Mouse (Mus musculus) yolk sac, embryonic 10.5 days (tissue): Measurements from ENCODE around the gene 4930442H23Rik.
"Not testable (repeated sequence)": the region's sequence is repeated elsewhere in the genome, so short reads cannot be mapped to it uniquely, and the experiment has no call there.

Experiments used
- DNase-seq: peaks from one replicate; pipeline ENCODE4 v3.0.0-alpha.2; 2017; ENCODE audit warnings: low spot score

Gene 4930442H23Rik

DNA sequence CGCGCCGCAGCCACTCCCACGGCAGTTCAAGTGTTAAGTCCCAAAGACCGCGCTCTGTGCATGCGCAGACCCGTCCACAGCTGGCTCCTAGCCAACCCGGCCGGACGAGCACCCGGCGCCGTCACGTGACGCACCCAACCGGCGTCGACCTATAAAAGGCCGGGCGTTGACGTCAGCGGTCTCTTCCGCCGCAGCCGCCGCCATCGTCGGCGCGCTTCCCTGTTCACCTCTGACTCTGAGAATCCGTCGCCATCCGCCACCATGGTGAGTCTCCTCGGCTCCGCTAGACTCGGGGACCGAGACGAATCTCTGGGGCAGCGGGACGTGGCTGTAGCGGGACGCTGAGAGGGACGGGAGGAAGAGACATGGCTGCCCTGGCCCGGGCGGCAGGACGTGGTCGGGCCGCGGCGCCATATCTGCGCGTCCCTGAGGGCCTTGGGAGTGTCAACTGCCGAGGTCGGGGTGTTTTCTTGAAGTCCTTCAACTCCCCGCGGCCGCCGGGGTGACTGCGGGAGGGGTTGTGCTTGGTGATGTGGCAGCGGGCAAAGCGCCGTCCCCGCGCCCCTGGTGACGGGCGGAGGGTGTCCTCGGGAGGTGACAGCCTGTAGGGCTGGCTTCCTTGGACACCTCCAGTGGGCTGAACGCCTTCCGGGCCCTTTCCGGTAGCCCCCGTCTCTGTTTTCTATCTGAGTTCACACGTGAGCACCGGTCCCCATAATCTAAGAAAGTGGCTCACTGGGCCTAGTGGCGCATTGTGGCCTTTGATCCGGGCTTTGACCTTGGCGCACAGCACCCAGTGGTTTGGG, 7.0 kb downstream of the 4930442H23Rik start, which contains the start of gene Eef2:
TSS of gene Eef2 (plus strand) at position 166 of the 806 bp plus-strand sequence.
- DNase-seq = peak; percentile 97

GRCm38 (mm10) chr10:81175936-81176465, 7.6 kb downstream of the 4930442H23Rik start:
- no peak for DNase-seq

- DNase-seq = not testable (repeated sequence)
Observed at GRCm38 (mm10) chr10:81175345-81175701, 8.3 kb downstream of the 4930442H23Rik start.

DNA sequence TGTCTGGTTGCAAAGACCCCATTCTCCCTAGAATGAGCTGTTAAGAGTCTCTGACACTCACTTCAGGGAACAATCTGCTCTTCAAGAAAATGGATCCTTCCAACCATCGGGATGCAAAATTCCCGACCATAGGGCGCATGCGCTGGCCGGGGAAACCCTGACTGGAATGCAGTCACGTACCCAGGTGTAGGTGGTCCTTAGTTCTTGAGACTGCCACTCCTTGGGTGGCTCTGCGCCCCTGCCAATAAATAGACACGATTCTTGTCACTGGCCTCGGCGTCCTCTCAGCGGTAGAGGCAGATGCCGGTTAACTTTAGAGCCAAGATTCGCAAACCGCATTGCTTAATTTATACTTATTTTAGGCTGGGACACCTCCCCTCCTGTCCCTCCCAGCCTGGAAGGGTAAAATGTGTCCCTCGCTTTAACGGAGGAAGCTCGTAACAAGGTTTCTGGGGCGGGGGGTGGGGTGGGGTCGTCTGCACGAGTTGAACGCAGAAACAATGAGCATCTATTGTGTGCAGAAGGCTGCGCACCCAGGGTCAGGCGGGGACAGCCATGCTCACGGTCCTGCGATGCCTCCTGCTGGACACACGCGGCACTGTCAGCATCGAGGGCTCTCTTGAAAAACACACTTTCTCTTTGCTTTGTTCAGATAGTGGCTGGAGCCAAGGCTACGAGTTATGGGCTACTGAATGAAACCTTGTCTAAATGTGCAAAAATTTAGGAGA, 8.9 kb downstream of the 4930442H23Rik start:
- peak; percentile 85 for DNase-seq

GRCm38 (mm10) chr10:81173132-81173531, 10.5 kb downstream of the 4930442H23Rik start:
- DNase-seq = peak; percentile 71

DNA sequence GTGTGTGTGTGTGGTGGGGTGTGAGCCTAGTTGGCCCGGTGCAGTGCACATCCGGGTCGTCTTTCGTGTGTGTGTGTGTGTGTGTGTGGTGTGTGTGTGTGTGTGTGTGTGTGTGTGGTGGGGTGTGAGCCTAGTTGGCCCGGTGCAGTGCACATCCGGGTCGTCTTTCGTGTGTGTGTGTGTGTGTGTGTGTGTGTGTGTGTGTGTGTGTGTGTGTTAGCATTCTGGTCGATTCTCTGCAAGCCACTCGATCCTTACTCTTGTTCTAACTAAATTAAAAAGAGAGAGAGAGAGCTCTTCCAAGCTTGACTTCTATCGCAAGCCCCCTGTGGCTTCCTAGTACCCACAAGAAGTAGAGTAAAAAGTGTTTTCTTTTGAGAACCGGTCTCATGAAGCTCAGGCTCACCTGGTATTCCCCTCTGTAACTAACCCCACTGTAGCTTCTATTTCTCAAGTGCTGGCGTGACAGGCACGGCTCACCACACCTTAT, 14.2 kb downstream of the 4930442H23Rik start:
- not testable (repeated sequence) for DNase-seq

- peak; percentile 87 for DNase-seq
Observed at GRCm38 (mm10) chr10:81168521-81169244, 15.0 kb downstream of the 4930442H23Rik start.

GRCm38 (mm10) chr10:81168087-81168431, 15.6 kb downstream of the 4930442H23Rik start:
- no peak for DNase-seq

- DNase-seq = peak; percentile 100
Observed at GRCm38 (mm10) chr10:81167200-81168086, 16.2 kb downstream of the 4930442H23Rik start, which contains the start of gene Pias4. Gene Pias4 (minus strand): TSS chr10:81167923.

DNA sequence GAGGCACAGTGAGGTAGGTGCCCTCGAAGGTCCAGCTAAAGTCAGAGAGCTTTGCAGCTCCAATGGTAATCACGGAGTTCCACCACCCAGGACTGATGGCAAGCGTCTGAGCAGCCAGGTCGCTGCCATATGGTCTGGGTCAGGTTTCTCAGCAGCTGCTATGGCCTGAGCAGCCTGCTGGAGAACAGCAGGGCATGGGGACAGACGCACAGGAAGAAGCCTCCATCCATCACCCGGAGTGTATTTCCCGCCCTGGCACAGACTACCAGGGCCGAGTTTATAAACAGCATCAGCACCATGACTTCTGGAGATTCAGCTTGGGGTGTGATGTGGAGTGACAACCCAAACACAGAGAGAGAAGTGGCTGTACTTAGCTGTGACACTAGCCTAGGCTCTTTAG, 18.5 kb downstream of the 4930442H23Rik start:
- DNase-seq = no peak

DNA sequence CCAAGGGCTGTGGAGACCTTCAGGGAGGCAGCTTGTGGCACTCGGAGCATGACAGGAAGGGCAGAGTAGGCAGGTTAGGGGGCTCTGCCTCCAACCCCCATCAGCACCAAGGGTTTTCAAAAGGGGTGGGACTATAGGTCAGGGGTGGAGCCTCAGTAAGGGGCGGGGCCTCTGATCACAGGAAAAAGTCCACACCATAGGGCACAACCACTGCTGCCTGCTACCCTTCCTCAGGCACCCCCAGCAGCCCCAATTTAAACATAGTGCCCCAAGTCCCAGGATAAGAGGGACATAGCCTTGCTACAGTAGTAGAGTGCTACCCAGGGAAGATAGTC, 21.4 kb downstream of the 4930442H23Rik start:
- no peak for DNase-seq

GRCm38 (mm10) chr10:81161602-81162317, 21.9 kb downstream of the 4930442H23Rik start:
- no peak for DNase-seq

GRCm38 (mm10) chr10:81154736-81155135, 28.9 kb downstream of the 4930442H23Rik start:
- no peak for DNase-seq

- no peak for DNase-seq
Observed at GRCm38 (mm10) chr10:81154313-81154712, 29.3 kb downstream of the 4930442H23Rik start.

DNA sequence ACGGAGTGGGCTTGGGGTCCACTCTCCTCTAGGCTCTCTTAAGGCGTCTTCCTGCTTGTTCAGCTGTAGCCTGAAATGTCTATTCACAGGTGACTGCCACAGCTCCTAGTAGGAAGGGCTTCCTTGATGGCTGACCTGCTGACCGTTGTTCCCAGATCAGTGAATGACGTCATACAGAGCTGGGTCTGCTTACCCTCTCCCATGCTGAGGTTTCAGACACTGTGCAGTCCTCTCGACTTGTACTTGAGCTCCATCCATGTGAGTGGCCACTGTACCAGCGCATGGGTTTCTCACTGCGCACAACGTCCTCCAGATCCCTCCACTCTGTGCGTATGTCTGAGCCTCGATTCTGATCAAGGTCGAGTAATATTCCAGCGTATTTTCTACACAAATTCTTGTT, 31.0 kb downstream of the 4930442H23Rik start:
- DNase-seq = peak; percentile 66

DNA sequence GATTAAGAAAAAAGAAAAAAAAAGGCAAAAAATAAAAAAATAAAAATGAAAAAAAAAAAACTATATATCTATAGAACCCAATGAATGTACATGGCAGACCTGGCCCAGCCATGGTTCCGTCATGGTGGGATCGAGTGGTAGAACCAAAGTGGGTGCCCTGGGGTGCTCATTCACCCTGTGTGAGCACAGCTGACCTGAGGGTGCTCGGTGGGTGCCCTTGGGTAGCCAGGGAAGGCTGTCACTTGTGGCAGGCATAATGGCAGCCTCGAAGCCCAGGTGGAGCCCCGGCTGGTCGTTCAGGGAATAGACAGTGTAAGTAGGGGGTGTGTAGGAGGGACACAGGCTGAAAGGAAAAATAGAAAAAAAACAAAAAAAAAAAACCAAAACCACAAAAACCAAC, 32.4 kb downstream of the 4930442H23Rik start:
- no peak for DNase-seq

- DNase-seq = no peak
Observed at GRCm38 (mm10) chr10:81146296-81146695, 37.4 kb downstream of the 4930442H23Rik start.

DNA sequence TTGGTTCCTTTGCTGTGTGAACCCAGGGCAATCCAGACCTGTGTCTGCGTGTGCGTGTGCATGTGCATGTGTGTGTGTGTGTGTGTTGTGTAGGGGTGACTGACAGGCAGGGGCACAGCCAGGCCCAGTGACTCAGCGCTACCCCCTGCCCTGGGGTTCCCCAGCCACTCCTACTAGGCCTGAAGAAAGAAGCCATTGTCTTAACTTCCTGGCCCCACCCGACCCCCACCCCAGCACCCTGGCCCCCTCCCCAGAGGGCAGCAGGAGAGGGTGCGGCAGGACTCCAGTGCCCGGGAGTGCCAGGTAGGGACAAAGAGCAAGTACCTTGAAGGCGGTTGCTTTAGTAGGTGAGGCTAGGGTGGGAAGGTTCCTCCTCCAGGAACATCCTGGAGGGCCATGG, 37.9 kb downstream of the 4930442H23Rik start:
- no peak for DNase-seq

- DNase-seq = no peak
Observed at GRCm38 (mm10) chr10:81145307-81145706, 38.3 kb downstream of the 4930442H23Rik start.

GRCm38 (mm10) chr10:81144667-81145066, 39.0 kb downstream of the 4930442H23Rik start:
- DNase-seq = no peak
